Mouse (Mus musculus) midbrain, embryonic 14.5 days (tissue): ENCODE data around the gene Stra8. TPM values are rescaled to one million over a fixed set of nuclear protein-coding genes. Genes with fewer than 3 reads are reported as not detected.

ENCODE experiments used
- ATAC-seq: fragments of 200-750 bp; cut with Nextera tagmentation; 2 replicates; pipeline ENCODE4 v1.8.0; 2017; ENCODE audit warnings: moderate number of reproducible peaks, moderate library complexity; ENCODE audit not compliant: low FRiP score, low TSS enrichment
- DNase-seq: peaks from one replicate; pipeline ENCODE4 v3.0.0-alpha.2; 2015
- H3K27ac ChIP-seq: fragments of 300-500 bp; sonication (generic); replicated peaks from 2 replicates; pipeline ENCODE4 v1.5.1; 2014; ENCODE audit warnings: mild to moderate bottlenecking, low read depth, low read length, moderate library complexity
- H3K27me3 ChIP-seq: fragments of 300-500 bp; sonication (generic); 2 replicates; pipeline ENCODE4 v1.6.1; 2014; ENCODE audit warnings: low read length, control low read depth, mixed read lengths; ENCODE audit not compliant: control insufficient read depth, insufficient read depth
- H3K36me3 ChIP-seq: fragments of 300-500 bp; sonication (generic); 2 replicates; pipeline ENCODE4 v1.6.1; 2014; ENCODE audit warnings: low read length, control low read depth; ENCODE audit not compliant: control insufficient read depth, insufficient read depth
- H3K4me1 ChIP-seq: fragments of 300-500 bp; sonication (generic); 2 replicates; pipeline ENCODE4 v1.6.1; 2014; ENCODE audit warnings: mild to moderate bottlenecking, antibody characterized with exemption, low read length, control low read depth; ENCODE audit not compliant: control insufficient read depth, insufficient read depth
- H3K4me2 ChIP-seq: fragments of 300-500 bp; sonication (generic); 2 replicates; pipeline ENCODE4 v1.6.1; 2014; ENCODE audit warnings: mild to moderate bottlenecking, low read length, moderate library complexity
- H3K4me3 ChIP-seq: fragments of 300-500 bp; sonication (generic); replicated peaks from 2 replicates; pipeline ENCODE4 v1.5.1; 2014; ENCODE audit warnings: low read depth, low read length
- H3K9ac ChIP-seq: fragments of 300-500 bp; sonication (generic); replicated peaks from 2 replicates; pipeline ENCODE4 v1.6.1; 2014; ENCODE audit warnings: mild to moderate bottlenecking, low read length, moderate library complexity
- H3K9me3 ChIP-seq: fragments of 300-500 bp; sonication (generic); 2 replicates; pipeline ENCODE4 v1.6.1; 2016; ENCODE audit warnings: low read length, control low read depth, mixed read lengths; ENCODE audit not compliant: control insufficient read depth
- WGBS: fragments of 180-500 bp; shearing (Covaris S2); extraction: QIAGEN DNeasy Blood & Tissue Kit; methylation state at CpG from one replicate; pipeline ENCODE4 v1.1.7; 2014; 5-methylcytosine and 5-hydroxymethylcytosine counted together
- polyA plus RNA-seq: library from polyadenylated mRNA; unstranded; fragments of >200 nt; fragmentation: Nextera tagmentation; extraction: Ambion mirVana; gene quantifications from 2 replicates; pipeline ENCODE4 v1.2.1, GENCODE M21; 2014

Stra8 gene
- polyA plus RNA-seq, 1 experiment from 2014 or later = not detected

- peak within 1 kb of the TSS; percentile 79 for H3K9ac ChIP-seq
- peak; percentile 96 for DNase-seq
- peak within 1 kb of the TSS; percentile 58 for H3K4me3 ChIP-seq
- peak within 1 kb of the TSS; percentile 71 for H3K4me2 ChIP-seq
- peak within 1 kb of the TSS; percentile 90 for H3K27ac ChIP-seq
- no peaks in the 10 kb centered on the region for H3K9me3 ChIP-seq
- H3K36me3 ChIP-seq = peaks cover 19% of the 10 kb centered on the region
- peak; percentile 93 for ATAC-seq
- under 1% methylated on average over 56 of the region's 56 CpGs for WGBS
- H3K27me3 ChIP-seq = no peaks in the 10 kb centered on the region
- peaks cover 18% of the 10 kb centered on the region for H3K4me1 ChIP-seq
These were observed 42.2 kb upstream of the Stra8 start, which contains the start of gene Cyren for GRCm38 (mm10) chr6:34877509-34878321. TSS of gene Cyren (minus strand) at chr6:34878060.

DNA sequence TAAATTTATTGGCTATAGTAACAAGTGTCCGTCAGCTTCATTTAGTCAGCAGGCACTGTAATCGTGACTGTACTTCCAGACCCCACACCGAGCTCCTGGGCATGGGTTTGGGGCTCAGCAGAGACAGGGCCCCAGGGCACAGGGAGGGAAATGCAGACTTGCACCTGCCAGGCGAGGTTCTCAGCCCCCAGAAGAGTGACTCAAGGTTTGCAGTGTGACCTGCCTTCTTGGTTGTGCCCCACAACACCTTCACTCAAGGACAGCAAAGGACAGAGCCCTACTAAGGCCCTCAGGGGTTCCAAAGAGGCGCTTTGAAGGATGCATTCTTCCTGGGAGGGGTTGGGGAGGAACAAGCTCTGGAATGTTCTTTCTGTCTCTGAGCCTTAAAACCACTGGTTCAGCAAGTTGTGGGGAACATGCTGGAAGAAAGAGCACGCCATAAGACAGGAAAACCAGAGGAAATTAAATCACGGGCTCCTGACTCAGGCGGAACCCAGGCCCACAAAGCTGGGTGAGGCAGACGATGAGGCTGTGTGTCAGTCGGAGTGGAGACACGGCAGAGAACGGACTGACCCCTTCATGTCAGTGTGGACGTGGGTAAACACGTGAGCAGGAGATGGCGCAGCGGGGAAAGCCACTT, 40.7 kb upstream of the Stra8 start:
- Histone ChIP-seq H3K9ac (no peak overlapping the region), H3K36me3 (peaks cover 26% of the 10 kb centered on the region), H3K4me2 (no peak overlapping the region), H3K9me3 (no peaks in the 10 kb centered on the region), H3K27ac (no peak overlapping the region), H3K4me3 (no peak overlapping the region), H3K4me1 (peaks cover 18% of the 10 kb centered on the region), H3K27me3 (no peaks in the 10 kb centered on the region)
- ATAC-seq = no peak
- no peak for DNase-seq
- WGBS = 89% methylated on average over 16 of the region's 16 CpGs

GRCm38 (mm10) chr6:34879911-34880475, 40.0 kb upstream of the Stra8 start:
- Histone ChIP-seq H3K4me3 (no peak overlapping the region), H3K4me1 (peaks cover 18% of the 10 kb centered on the region), H3K36me3 (peaks cover 33% of the 10 kb centered on the region), H3K9me3 (no peaks in the 10 kb centered on the region), H3K27me3 (no peaks in the 10 kb centered on the region), H3K4me2 (no peak overlapping the region), H3K9ac (no peak overlapping the region), H3K27ac (no peak overlapping the region)
- DNase-seq (peak; percentile 75), ATAC-seq (no peak)
- 57% methylated on average over 6 of the region's 6 CpGs for WGBS

DNA sequence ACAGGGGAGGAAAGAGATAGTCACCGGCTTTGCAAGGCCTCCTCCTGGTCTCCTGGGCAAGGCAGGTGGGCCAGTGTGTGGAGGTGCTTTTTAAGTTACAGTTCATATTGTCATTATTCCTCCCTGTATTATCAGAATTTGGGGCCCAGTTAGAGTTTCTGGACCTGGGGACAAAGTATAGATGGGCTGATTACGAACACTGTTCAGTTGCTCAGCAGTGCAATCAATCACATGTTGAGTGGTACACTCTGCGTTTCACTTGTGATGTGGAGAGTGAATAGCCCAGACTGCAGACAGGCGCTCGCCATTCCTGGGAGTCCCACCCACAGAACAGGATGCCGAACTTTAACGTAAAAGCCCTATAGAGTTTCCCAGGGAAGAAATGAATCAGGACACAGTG, 35.2 kb upstream of the Stra8 start:
- Histone ChIP-seq H3K4me1 (peaks cover 16% of the 10 kb centered on the region), H3K36me3 (peaks cover 55% of the 10 kb centered on the region), H3K9ac (no peak overlapping the region), H3K4me3 (no peak overlapping the region), H3K4me2 (no peak overlapping the region), H3K9me3 (no peaks in the 10 kb centered on the region), H3K27me3 (no peaks in the 10 kb centered on the region), H3K27ac (no peak overlapping the region)
- WGBS = 97% methylated on average over 7 of the region's 7 CpGs
- no peak for ATAC-seq
- no peak for DNase-seq

DNA sequence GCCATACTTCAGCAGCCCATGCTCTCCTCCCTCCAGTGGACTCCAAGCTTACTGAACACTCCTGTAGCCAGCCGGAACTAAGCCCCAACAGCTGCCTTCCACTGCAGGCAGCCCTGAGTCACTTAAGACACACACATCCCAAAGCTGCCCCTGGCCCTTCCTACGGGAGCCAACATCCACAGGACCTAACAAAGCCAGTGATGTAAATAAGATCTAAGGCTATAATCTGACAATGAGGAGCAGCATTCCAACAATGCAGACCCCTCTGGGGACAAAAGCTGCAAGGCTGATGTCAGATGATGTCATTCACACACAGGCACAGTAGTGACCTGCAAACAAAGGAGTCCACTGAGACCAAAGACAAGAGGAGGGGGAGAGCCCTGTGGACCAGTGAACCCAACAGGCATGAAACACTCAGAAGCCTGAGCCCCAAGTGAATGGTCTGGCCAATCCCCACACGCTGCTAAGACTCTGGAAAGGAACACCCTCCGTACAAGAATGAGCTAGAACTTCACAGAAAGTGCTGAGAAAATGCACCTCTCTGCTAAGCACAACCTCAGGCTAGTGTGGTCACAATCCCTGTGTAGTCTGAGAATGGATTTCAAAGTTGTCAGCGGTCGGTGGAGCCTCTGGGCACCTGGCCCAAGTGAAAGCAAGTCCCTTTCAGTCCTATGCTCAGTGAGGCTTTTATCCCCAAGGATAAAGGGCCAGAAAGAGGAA, 32.7 kb upstream of the Stra8 start:
- Histone ChIP-seq H3K9ac (no peak overlapping the region), H3K4me1 (peaks cover 16% of the 10 kb centered on the region), H3K4me3 (no peak overlapping the region), H3K9me3 (no peaks in the 10 kb centered on the region), H3K36me3 (peaks cover 59% of the 10 kb centered on the region), H3K27me3 (no peaks in the 10 kb centered on the region), H3K27ac (peak overlapping the region; percentile 43), H3K4me2 (no peak overlapping the region)
- ATAC-seq (peak; percentile 63), DNase-seq (peak; percentile 57)
- WGBS = 12% methylated on average over 6 of the region's 6 CpGs

- WGBS = 24% methylated on average over 4 of the region's 4 CpGs
- no peak overlapping the region for H3K27ac ChIP-seq
- H3K4me2 ChIP-seq = no peak overlapping the region
- H3K9ac ChIP-seq = no peak overlapping the region
- no peaks in the 10 kb centered on the region for H3K27me3 ChIP-seq
- ATAC-seq (no peak), DNase-seq (no peak)
- no peaks in the 10 kb centered on the region for H3K9me3 ChIP-seq
- peaks cover 16% of the 10 kb centered on the region for H3K4me1 ChIP-seq
- peaks cover 64% of the 10 kb centered on the region for H3K36me3 ChIP-seq
- H3K4me3 ChIP-seq = no peak overlapping the region
These were observed 30.8 kb upstream of the Stra8 start for GRCm38 (mm10) chr6:34889185-34889584.

- Histone ChIP-seq H3K4me3 (no peak overlapping the region), H3K27me3 (no peaks in the 10 kb centered on the region), H3K4me1 (no peaks in the 10 kb centered on the region), H3K4me2 (no peak overlapping the region), H3K9ac (no peak overlapping the region), H3K36me3 (peaks cover 77% of the 10 kb centered on the region), H3K9me3 (no peaks in the 10 kb centered on the region), H3K27ac (no peak overlapping the region)
- WGBS = 88% methylated on average over 7 of the region's 7 CpGs
- DNase-seq (no peak), ATAC-seq (no peak)
These were observed 24.4 kb upstream of the Stra8 start for GRCm38 (mm10) chr6:34895569-34895968.

DNA sequence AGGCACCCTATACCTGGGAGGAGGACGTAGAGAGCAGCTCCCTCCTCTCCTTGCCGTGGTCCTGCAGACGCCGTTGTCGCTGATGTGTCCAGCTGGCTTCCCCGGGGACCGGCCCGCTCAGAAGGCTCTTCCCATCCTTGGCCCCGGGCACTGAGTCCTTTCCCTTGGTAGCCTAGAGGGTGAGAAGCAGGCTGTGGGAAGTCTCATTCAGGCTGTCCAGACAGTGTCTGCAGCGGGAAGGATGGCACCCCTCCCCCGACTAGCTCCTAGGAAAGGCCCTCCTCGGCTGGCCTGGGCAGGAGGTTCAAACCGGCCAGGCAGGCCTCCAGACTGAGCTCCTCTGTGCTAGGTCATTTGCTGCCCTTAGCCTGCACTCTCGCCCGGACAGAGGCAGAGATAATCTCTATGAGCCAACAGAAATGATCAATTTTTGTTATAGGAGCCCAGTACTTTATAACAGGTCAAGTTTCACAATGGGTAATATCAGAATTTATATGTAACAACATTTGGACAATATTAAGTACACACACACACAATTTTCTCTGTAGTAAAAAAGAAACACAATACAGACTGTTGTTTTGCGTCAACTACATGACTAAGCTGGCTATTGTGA, 23.7 kb upstream of the Stra8 start:
- Histone ChIP-seq H3K4me2 (no peak overlapping the region), H3K4me3 (no peak overlapping the region), H3K27me3 (no peaks in the 10 kb centered on the region), H3K27ac (no peak overlapping the region), H3K36me3 (peaks cover 77% of the 10 kb centered on the region), H3K9me3 (no peaks in the 10 kb centered on the region), H3K4me1 (no peaks in the 10 kb centered on the region), H3K9ac (no peak overlapping the region)
- ATAC-seq (no peak), DNase-seq (no peak)
- 50% methylated on average over 16 of the region's 16 CpGs for WGBS
